Mouse (Mus musculus) kidney, adult 18-20 months (tissue): ENCODE results near the gene Fam32a.

Source experiments
- DNase-seq: peaks from one replicate; pipeline ENCODE4 v3.0.0; 2021

Gene Fam32a

GRCm38 (mm10) chr8:72240951-72241350, 21.4 kb downstream of the Fam32a start:
- no peak for DNase-seq

GRCm38 (mm10) chr8:72242226-72242625, 22.7 kb downstream of the Fam32a start:
- DNase-seq: no peak

DNA sequence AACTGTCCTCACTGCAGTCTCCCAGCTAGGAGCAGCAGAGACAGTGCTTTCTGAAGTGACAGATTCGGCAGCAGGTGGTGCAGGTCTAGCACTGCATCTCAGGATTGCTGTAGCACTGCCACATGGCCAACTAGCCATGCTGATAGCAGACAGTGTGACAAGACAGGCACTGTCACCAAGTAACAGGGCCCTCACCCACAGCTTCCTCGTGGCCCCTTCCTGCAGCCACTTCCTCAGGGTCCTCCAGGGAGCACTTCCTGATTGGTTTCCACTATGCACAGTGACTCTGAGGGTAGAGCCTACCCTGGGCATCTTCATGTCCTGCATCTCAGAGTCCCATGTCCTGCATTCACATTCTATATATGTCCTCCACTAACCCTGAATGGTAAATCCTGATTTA, 25.1 kb downstream of the Fam32a start:
- no peak for DNase-seq

DNA sequence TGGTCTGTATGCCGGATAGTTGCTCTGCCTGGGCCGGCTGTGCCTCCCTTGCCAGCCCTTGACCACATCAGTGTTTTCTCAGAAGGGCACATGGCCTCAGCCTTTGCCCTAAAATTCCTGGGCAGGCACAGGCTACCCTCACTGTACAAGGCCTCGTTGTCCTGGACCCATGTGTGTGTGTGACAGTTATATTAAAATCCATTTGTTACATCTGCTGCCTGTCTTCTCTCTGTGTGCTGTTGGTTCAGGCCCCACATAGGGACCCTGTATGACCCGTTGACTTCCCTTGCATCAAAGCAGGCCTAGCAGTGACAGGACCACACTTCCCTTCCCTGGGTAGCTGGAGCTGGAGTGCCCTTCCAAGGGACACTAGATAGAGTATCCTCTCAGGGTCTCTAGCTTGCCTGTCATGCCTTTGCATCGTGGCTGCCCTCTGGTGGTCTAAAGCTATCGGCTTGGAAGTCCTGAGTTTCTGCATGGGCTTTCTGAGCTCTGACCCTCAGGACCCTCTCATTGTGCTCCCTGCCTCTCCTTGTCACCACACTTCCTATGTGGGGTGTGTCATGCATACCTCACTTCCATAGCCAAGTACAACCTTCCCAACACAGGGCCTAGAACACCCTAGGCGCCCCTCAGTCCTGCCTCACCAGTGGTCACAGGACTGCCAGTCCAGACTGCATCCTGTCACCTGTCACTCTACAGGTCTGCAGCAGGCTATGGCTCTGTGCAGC, 37.8 kb downstream of the Fam32a start:
- DNase-seq: no peak

GRCm38 (mm10) chr8:72257902-72258238, 38.3 kb downstream of the Fam32a start:
- DNase-seq: no peak

DNA sequence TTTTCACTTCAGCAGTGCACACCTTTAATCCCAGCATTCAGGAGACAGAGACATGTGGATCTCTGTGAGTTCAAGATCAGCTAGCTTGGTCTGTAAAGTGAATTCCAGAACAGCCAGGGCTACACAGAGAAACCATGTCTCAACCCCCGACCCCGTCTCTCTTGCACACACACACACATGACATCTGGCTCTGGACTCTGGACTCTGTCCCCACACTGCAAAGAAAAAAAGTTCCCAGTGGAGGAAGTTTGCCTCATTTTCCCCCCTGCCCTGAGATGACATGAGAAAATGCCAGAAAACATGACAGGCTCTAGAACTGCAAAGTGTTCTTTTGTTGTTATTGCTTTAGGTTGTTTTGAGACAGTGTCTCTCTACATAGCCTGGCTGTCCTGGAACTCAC, 40.3 kb downstream of the Fam32a start:
- no peak for DNase-seq

GRCm38 (mm10) chr8:72260585-72260984, 41.1 kb downstream of the Fam32a start:
- no peak for DNase-seq

GRCm38 (mm10) chr8:72261019-72261418, 41.5 kb downstream of the Fam32a start:
- DNase-seq: peak; percentile 49

GRCm38 (mm10) chr8:72261431-72261830, 41.9 kb downstream of the Fam32a start:
- DNase-seq: no peak

- no peak for DNase-seq
These were observed 42.3 kb downstream of the Fam32a start for GRCm38 (mm10) chr8:72261872-72262271.

- no peak for DNase-seq
These were observed 43.2 kb downstream of the Fam32a start for GRCm38 (mm10) chr8:72262756-72263155.

GRCm38 (mm10) chr8:72263451-72263850, 43.9 kb downstream of the Fam32a start:
- no peak for DNase-seq

GRCm38 (mm10) chr8:72265342-72265741, 45.8 kb downstream of the Fam32a start:
- peak; percentile 40 for DNase-seq

- no peak for DNase-seq
These were observed 47.1 kb downstream of the Fam32a start for GRCm38 (mm10) chr8:72266671-72267070.

DNA sequence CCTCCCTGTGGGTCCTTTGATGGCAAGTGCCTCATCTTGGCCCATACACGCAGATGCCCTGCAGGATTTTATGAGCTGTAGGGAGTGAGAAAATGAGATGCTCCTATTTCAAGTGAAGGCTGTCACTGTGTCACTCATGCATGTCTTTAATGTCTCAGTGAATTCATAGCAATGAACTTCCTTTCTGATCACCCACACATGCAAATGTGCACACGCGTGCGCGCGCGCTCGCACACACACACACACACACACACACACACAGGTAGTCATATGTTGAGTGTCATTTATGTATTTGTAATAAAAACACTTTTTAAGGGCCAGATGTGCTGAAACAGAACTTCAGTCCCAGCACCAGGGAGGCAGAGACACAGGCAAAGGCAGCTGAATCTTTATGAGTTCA, 47.6 kb downstream of the Fam32a start:
- no peak for DNase-seq

GRCm38 (mm10) chr8:72268356-72268755, 48.8 kb downstream of the Fam32a start:
- peak; percentile 67 for DNase-seq

DNA sequence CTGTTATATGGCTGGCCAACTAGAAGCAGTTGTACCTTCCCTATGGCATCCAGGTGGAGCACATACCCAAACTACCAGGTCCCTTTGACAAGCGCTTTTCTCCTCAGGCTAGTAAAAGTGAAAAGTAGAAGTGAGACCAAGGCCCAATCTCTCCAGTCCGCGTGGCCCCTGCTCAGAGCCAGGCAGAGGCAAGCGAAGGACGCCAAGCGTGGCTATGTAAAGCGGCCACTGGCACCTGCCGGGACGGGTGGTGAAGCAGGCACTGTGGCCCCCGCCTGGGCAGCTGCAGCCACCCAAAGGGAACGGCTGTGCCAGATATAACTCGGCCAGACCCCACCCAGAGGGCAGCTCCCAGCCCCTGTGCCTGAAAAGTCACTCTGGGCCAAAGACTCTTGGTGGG, 51.1 kb downstream of the Fam32a start:
- no peak for DNase-seq

GRCm38 (mm10) chr8:72271051-72271660, 51.6 kb downstream of the Fam32a start:
- no peak for DNase-seq

GRCm38 (mm10) chr8:72271691-72272090, 52.2 kb downstream of the Fam32a start:
- DNase-seq: no peak

GRCm38 (mm10) chr8:72272361-72272760, 52.8 kb downstream of the Fam32a start:
- peak; percentile 66 for DNase-seq

- DNase-seq: no peak
These were observed 53.7 kb downstream of the Fam32a start for GRCm38 (mm10) chr8:72273111-72273770.

DNA sequence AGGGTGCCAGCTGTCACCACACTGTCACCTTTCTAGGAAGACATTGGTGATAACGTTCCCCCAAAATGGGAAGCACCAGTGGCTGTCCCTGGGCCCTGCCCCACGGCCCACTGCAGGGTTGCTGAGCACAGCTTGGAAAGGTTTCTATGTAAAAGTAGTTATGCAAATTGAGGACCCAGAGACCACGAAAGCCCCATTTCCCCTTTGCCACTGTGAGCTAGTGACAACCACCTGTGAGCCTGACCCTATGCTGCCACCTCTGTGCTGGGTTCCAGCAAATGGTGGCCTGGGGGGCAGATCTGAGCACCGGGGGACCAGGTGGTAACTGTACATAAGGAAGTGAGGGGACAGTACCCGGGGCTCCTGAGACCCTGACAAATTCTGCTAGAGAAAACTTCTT, 54.3 kb downstream of the Fam32a start:
- DNase-seq: no peak
